Mouse (Mus musculus) layer of hippocampus, adult 9-11 months (tissue): ENCODE data around the gene Fga.

Source experiments
- DNase-seq: peaks from one replicate; pipeline ENCODE4 v3.0.0; 2022

Gene Fga

GRCm38 (mm10) chr3:83025475-83026301 lies at the start of gene Fga:
Gene Fga (plus strand): TSS chr3:83026076.
- DNase-seq = no peak

- DNase-seq = no peak
Observed at GRCm38 (mm10) chr3:82980818-82981217, 45.1 kb upstream of the Fga start.

GRCm38 (mm10) chr3:82981861-82982260 lies 44.0 kb upstream of the Fga start:
- no peak for DNase-seq

- DNase-seq = no peak
Observed at GRCm38 (mm10) chr3:82984840-82985239, 41.0 kb upstream of the Fga start.

- DNase-seq = no peak
Observed at GRCm38 (mm10) chr3:82991963-82992362, 33.9 kb upstream of the Fga start.

- DNase-seq = no peak
Observed at GRCm38 (mm10) chr3:82992956-82993355, 32.9 kb upstream of the Fga start.

- no peak for DNase-seq
Observed at GRCm38 (mm10) chr3:82995368-82995767, 30.5 kb upstream of the Fga start.

GRCm38 (mm10) chr3:82996656-82997055 lies 29.2 kb upstream of the Fga start:
- no peak for DNase-seq

GRCm38 (mm10) chr3:82998772-82999463 lies 27.0 kb upstream of the Fga start:
- peak; percentile 69 for DNase-seq

- no peak for DNase-seq
Observed at GRCm38 (mm10) chr3:82999995-83000394, 25.9 kb upstream of the Fga start.

GRCm38 (mm10) chr3:83002191-83002590 lies 23.7 kb upstream of the Fga start:
- DNase-seq = no peak

- no peak for DNase-seq
Observed at GRCm38 (mm10) chr3:83003068-83003467, 22.8 kb upstream of the Fga start.

- DNase-seq = no peak
Observed at GRCm38 (mm10) chr3:83004801-83005200, 21.1 kb upstream of the Fga start.

GRCm38 (mm10) chr3:83007557-83007956 lies 18.3 kb upstream of the Fga start, which contains the start of gene Fgg:
Gene Fgg (plus strand): TSS chr3:83007724.
- no peak for DNase-seq

GRCm38 (mm10) chr3:83010291-83010690 lies 15.6 kb upstream of the Fga start:
- DNase-seq = no peak

GRCm38 (mm10) chr3:83011136-83011535 lies 14.7 kb upstream of the Fga start:
- DNase-seq = peak; percentile 49

GRCm38 (mm10) chr3:83011565-83011964 lies 14.3 kb upstream of the Fga start:
- no peak for DNase-seq

GRCm38 (mm10) chr3:83012636-83013035 lies 13.2 kb upstream of the Fga start:
- DNase-seq = no peak

GRCm38 (mm10) chr3:83013951-83014350 lies 11.9 kb upstream of the Fga start:
- no peak for DNase-seq

- DNase-seq = no peak
Observed at GRCm38 (mm10) chr3:83016236-83016635, 9.6 kb upstream of the Fga start.

- no peak for DNase-seq
Observed at GRCm38 (mm10) chr3:83020387-83020786, 5.5 kb upstream of the Fga start.

- no peak for DNase-seq
Observed at GRCm38 (mm10) chr3:83021176-83021575, 4.7 kb upstream of the Fga start.

GRCm38 (mm10) chr3:83025036-83025435 lies 840 bp upstream of the Fga start:
- DNase-seq = no peak

- DNase-seq = no peak
Observed at GRCm38 (mm10) chr3:83027546-83028251, 1.8 kb downstream of the Fga start.
